Mouse (Mus musculus): ENCODE measurements around the gene Slc9a9.
A peak's percentile ranks its signal among the peaks of the same experiment; 100 is the strongest.

The Slc9a9 gene

GRCm38 (mm10) chr9:94669791-94670577 lies at the start of gene Slc9a9:
Gene Slc9a9 (plus strand): TSS chr9:94669909.
- TF ChIP-seq GATA4 (IDR thresholded peaks at IDR 0.05; ENCODE audit: insufficient replicate concordance, low read length), result no peak

DNA sequence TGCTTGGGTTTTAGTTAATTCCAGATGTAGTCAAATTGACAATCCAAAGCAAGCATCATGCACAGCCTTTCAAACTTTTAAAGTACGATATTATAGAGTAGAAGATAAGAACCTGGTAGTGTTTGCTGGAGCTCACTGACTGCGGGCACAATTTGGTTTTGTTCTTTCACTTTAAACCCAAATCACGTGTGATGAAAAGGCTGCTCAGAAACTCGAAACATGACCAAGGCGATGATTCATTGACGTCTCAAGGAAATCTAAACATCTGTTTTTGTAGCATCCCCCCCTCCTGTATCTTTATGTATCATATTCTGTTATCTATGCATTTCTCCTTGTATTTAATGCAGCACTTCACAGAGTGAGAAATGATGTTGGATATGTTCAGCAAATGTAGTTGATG lies 49.4 kb upstream of the Slc9a9 start:
- TF ChIP-seq GATA4 (IDR thresholded peaks at IDR 0.05; ENCODE audit: insufficient replicate concordance, low read length), result no peak

DNA sequence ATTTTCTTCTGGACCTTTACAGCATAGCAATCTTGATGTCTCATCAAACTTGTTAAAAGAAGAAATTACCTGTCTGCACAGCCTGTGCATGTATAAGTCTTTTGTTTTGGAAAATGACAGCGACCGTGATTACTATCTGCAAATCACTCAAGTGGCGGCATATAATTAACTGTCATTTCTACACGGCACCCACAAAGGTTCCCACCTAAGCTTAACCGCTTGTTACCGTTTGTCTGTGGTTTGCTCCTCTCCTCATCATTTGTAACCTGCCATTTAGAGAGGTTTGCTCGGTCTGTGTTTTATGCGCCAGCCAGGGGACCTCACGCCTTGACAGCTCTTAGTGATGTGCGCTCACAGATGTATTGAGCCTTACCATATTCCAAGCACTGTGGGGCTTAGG lies 48.9 kb upstream of the Slc9a9 start:
- no peak for TF ChIP-seq GATA4 (IDR thresholded peaks at IDR 0.05; ENCODE audit: insufficient replicate concordance, low read length)

GRCm38 (mm10) chr9:94621902-94622301 lies 47.8 kb upstream of the Slc9a9 start:
- peak; percentile 61; the same call in 1 of the 2 replicates for TF ChIP-seq GATA4 (IDR thresholded peaks at IDR 0.05; ENCODE audit: insufficient replicate concordance, low read length)

DNA sequence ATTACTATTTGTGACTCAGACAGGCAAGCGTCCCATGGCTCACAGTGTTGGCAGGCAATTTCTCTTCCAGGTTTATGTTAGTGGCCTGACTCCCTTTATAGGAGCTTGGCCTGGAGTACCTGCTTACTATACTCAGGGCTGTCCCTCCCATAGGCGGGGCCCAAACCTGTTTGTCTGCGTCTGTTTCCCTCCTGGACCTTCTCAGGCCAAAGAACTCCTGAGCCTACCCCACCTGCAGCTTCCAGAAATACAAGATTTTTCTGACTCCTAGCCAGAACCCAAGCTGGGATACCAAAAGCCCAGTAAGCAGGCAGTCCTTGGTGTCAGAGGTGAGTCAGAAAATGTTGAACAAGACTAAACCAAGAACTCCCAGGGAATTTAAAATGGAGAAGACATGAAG lies 43.0 kb upstream of the Slc9a9 start:
- no peak for TF ChIP-seq GATA4 (IDR thresholded peaks at IDR 0.05; ENCODE audit: insufficient replicate concordance, low read length)

DNA sequence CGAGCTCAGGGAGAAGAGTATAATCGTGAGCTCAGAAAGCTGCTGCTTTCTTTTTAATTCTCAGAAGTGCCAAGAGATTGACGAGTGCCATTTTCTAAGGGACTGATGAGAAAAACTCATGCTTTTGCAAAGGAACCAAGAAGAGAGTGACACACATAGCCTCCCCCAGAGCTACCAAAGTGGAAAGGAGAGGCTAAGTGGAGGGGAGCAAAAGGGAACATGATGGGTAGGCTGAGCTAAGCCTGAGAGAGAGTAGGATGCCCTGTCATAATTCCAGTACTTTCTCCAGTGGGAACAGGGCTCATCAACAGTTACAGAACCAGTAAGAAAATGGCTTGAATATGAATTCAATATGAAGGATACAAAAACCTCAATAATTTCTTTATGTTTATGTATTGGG lies 40.8 kb upstream of the Slc9a9 start:
- no peak for TF ChIP-seq GATA4 (IDR thresholded peaks at IDR 0.05; ENCODE audit: insufficient replicate concordance, low read length)

DNA sequence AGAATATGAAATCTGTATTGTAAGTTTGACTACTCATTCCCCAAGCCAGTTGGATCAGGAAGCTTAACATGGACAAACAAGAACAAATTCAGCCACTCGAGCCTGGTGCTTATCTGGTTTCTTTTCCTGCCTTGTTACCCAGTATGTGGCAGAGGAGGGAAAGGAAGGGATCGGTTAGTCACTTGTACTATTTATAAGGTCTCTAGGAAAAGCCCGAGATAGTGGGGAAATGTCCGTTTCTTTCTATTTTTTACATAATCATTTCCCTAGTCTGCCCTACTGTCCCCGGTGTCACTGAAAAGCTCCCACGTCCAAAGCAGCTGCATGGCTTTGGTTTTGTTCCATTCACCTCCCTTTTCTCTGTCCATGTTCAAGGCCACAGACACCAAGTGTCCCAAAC lies 24.1 kb upstream of the Slc9a9 start:
- TF ChIP-seq GATA4 (IDR thresholded peaks at IDR 0.05; ENCODE audit: insufficient replicate concordance, low read length), result peak; percentile 96

DNA sequence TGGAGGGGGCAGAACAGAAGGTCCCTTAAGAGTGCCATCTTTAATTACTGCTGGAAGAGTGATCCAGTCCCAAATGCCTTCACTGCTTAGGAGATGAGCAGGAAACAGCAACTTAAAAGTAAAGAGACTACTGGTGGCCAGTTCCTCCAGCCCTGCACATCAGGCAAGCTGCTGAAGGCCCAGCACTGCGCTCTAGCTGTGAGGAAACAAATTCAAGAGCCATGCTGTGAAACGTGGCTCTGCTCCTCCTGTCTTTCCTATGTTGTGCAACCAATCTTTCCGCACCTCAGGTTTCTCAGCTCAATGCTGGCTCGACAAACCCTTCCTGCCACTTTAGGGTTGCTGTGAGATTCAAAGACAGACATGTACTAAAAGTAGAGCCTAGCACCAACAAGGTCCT lies 22.3 kb upstream of the Slc9a9 start:
- TF ChIP-seq GATA4 (IDR thresholded peaks at IDR 0.05; ENCODE audit: insufficient replicate concordance, low read length), result no peak

DNA sequence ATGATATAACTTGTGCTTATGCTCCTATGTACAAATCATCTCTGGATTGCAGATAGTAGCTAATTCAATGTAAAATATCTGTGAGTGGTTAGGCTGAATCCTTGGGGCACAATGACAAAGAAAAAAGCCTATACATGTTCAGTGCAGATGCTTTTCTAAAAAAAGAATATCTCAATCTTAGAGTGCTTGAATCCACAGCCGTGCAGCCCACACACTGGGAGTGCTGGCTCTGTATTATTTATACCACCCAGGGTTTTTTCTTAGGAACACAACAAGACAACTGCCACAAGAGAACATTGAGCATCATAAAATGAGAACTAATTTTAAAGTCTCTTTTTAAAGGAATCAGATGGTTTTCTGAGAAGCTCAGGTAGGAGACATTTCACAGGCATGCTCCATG lies 19.7 kb upstream of the Slc9a9 start:
- no peak for TF ChIP-seq GATA4 (IDR thresholded peaks at IDR 0.05; ENCODE audit: insufficient replicate concordance, low read length)

DNA sequence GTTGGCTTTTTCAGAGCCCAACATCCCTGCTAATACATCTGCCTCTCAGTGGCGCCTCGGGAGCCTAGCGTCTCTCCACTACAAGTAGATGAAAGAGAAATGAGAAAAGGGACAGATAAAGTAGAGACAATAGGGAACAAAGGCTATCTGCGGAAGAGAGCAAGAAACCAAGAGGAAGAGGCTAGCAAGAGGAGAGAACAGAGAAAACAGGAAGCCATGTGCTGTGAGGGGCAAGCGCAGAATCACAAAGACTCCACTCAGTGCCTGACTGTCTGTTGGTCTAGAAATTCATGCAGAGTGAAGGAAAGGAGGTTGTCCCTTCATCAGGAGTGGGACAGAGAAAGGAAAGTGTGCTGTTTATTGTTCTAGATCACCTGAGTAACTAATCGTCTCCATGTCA lies 16.5 kb upstream of the Slc9a9 start:
- no peak for TF ChIP-seq GATA4 (IDR thresholded peaks at IDR 0.05; ENCODE audit: insufficient replicate concordance, low read length)

DNA sequence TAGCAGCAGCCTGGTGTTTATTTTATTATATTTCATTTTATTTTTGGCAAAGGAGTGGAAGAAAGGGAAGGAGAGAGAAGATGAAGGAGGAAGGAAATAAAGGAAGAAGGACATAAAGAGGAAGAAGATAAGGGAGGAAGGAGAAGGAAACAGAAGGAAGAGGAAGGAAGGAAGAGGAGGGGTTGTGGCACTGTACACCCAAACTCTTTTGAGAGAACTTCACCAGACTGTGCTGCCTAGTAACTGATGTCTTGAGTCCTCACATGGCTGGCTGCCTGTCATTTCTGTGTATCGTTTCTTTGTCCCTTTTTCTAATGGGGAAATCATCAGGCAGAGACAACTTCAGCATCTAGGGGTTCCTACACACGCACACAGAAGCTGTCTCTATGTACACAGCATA lies 15.9 kb upstream of the Slc9a9 start:
- TF ChIP-seq GATA4 (IDR thresholded peaks at IDR 0.05; ENCODE audit: insufficient replicate concordance, low read length), result no peak

DNA sequence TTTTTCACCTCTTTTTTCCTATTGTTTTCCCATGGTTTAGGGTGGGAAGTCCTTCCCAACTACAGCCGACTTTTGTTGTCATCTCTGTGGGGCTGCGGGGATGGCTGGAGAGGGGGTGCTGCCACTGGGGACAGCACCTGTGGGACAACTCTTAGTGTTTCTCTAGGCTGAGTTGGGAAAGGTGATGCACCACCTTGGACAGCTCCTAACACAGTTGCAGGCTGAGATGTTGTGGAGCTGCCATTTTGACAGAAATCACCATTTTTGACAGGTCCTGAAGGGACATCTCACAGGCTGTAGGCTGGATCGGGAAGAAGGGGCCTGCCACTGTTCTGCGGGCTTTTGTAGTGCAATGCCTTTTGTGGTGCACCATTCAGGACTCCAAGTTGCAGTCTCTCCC lies 13.4 kb upstream of the Slc9a9 start:
- TF ChIP-seq GATA4 (IDR thresholded peaks at IDR 0.05; ENCODE audit: insufficient replicate concordance, low read length), result no peak

DNA sequence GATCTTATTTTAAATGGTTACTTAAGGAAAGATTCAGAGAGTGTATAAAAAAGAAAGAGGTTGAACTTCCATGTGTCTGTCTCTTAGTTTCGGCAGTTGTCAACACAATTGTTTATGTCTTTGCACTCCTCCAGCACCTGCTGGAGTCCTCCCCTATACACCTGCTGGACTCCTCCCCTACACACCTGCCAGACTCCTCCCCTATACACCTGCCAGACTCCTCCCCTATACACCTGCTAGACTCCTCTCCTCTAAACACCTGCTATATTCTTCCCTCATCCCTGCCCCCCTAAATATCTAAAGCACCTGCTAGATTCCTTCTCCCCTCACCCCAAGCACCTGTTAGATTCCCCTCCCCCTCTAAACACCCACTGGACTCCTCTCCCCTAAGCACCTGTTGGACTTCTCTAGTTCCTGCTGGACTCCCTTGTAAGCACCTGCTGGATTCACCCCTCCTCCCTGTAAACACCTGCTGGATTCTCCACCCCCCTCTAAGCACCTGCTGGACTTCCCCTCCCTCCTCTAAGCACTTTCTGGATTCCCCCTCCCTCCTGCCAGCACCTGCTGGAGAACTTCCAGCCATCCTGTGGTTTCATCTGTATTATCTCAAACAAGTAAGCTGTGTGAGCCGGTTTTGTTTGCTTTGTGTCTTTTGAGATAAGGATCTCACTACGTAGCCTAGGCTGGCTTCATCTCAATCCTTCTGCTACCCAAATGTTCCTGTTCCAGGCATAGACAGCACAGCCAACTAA lies 10.1 kb upstream of the Slc9a9 start:
- no peak for TF ChIP-seq GATA4 (IDR thresholded peaks at IDR 0.05; ENCODE audit: insufficient replicate concordance, low read length)

DNA sequence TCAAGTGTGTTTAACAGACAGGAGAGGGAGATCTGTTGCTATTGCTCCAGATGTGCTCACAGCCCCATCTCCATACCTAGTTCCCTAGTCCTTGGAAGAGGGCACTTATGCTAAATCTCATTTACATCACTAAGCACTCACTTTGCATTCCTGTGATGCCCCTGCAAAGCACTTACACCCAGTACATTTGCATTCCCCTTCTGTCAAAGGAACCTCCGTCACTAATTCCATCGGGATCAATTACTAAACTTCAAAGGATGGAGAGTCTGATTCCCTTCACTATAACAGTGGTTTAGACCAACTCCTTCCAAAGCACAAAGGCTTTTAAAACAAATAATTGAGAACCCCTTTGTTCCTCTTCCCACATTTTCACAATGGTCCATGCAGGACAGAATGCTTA lies 7.9 kb upstream of the Slc9a9 start:
- TF ChIP-seq GATA4 (IDR thresholded peaks at IDR 0.05; ENCODE audit: insufficient replicate concordance, low read length), result no peak

GRCm38 (mm10) chr9:94665248-94665647 lies 4.5 kb upstream of the Slc9a9 start:
- no peak for TF ChIP-seq GATA4 (IDR thresholded peaks at IDR 0.05; ENCODE audit: insufficient replicate concordance, low read length)

- no peak for TF ChIP-seq GATA4 (IDR thresholded peaks at IDR 0.05; ENCODE audit: insufficient replicate concordance, low read length)
Measured at GRCm38 (mm10) chr9:94668589-94668988, 1.1 kb upstream of the Slc9a9 start.

All from liver, adult (tissue).